Mouse (Mus musculus) liver, embryonic 16.5 days (tissue): Measurements from ENCODE around the gene Cpsf2. TPM values are rescaled to one million over a fixed set of nuclear protein-coding genes. Genes with fewer than 3 reads are reported as not detected.

Experiments
- ATAC-seq: fragments of 200-750 bp; cut with Nextera tagmentation; 2 replicates; pipeline ENCODE4 v1.8.0; 2017; ENCODE audit warnings: low read depth, mild to moderate bottlenecking, moderate number of reproducible peaks, moderate library complexity
- H3K27ac ChIP-seq: fragments of 300-500 bp; sonication (generic); 2 replicates; pipeline ENCODE4 v1.5.1; 2014; ENCODE audit warnings: mild to moderate bottlenecking, low read length
- H3K27me3 ChIP-seq: fragments of 300-500 bp; sonication (generic); 2 replicates; pipeline ENCODE4 v1.6.1; 2014; ENCODE audit warnings: low read depth, low read length, mixed read lengths; ENCODE audit not compliant: control insufficient read depth, insufficient read depth
- H3K36me3 ChIP-seq: fragments of 300-500 bp; sonication (generic); 2 replicates; pipeline ENCODE4 v1.6.1; 2014; ENCODE audit warnings: mild to moderate bottlenecking; ENCODE audit not compliant: control insufficient read depth, insufficient read depth
- H3K4me1 ChIP-seq: fragments of 300-500 bp; sonication (generic); 2 replicates; pipeline ENCODE4 v1.6.1; 2014; ENCODE audit warnings: low read depth, low read length, mixed read lengths; ENCODE audit not compliant: control insufficient read depth
- H3K4me2 ChIP-seq: fragments of 300-500 bp; sonication (generic); 2 replicates; pipeline ENCODE4 v1.6.1; 2014; ENCODE audit warnings: low read depth, low read length, mixed read lengths
- H3K4me3 ChIP-seq: fragments of 300-500 bp; sonication (generic); 2 replicates; pipeline ENCODE4 v1.5.1; 2014; ENCODE audit warnings: low read depth, mild to moderate bottlenecking, low read length
- H3K9ac ChIP-seq: fragments of 300-500 bp; sonication (generic); 2 replicates; pipeline ENCODE4 v1.6.1; 2014; ENCODE audit warnings: low read depth, low read length
- H3K9me3 ChIP-seq: fragments of 300-500 bp; sonication (generic); replicated peaks from 2 replicates; pipeline ENCODE4 v1.6.1; 2016; ENCODE audit warnings: low read length; ENCODE audit not compliant: control insufficient read depth
- WGBS: fragments of 180-500 bp; shearing (Covaris S2); extraction: QIAGEN DNeasy Blood & Tissue Kit; methylation state at CpG from one replicate; pipeline ENCODE4 v1.1.7; 2014; ENCODE audit not compliant: insufficient replicate concordance; 5-methylcytosine and 5-hydroxymethylcytosine counted together
- polyA plus RNA-seq: library from polyadenylated mRNA; unstranded; fragments of >200 nt; fragmentation: Nextera tagmentation; extraction: Ambion mirVana; gene quantifications from 2 replicates; pipeline ENCODE4 v1.2.1, GENCODE M21; 2015

The Cpsf2 gene
- polyA plus RNA-seq, 1 experiment from 2014 or later: 13.6 TPM

GRCm38 (mm10) chr12:102029892-102030446 lies 54.2 kb downstream of the Cpsf2 start:
- no peak overlapping the region for H3K4me2 ChIP-seq
- H3K27me3 ChIP-seq: no peaks in the 10 kb centered on the region
- 40% methylated on average over 4 of the region's 4 CpGs for WGBS
- H3K4me3 ChIP-seq: no peak overlapping the region
- no peak overlapping the region for H3K27ac ChIP-seq
- H3K36me3 ChIP-seq: no peaks in the 10 kb centered on the region
- H3K4me1 ChIP-seq: no peaks in the 10 kb centered on the region
- ATAC-seq: no peak
- no peaks in the 10 kb centered on the region for H3K9me3 ChIP-seq
- H3K9ac ChIP-seq: no peak overlapping the region

- Histone ChIP-seq H3K4me3 (no peak overlapping the region), H3K9ac (no peak overlapping the region), H3K36me3 (no peaks in the 10 kb centered on the region), H3K27me3 (no peaks in the 10 kb centered on the region), H3K4me1 (no peaks in the 10 kb centered on the region), H3K27ac (no peak overlapping the region), H3K9me3 (no peaks in the 10 kb centered on the region), H3K4me2 (no peak overlapping the region)
- ATAC-seq: no peak
- 58% methylated on average over 4 of the region's 4 CpGs for WGBS
Measured at GRCm38 (mm10) chr12:102034934-102035333, 59.1 kb downstream of the Cpsf2 start.

- Histone ChIP-seq H3K4me2 (no peak overlapping the region), H3K9ac (no peak overlapping the region), H3K27me3 (no peaks in the 10 kb centered on the region), H3K27ac (no peak overlapping the region), H3K9me3 (no peaks in the 10 kb centered on the region), H3K36me3 (no peaks in the 10 kb centered on the region), H3K4me3 (no peak overlapping the region), H3K4me1 (no peaks in the 10 kb centered on the region)
- 70% methylated on average over 2 of the region's 2 CpGs for WGBS
- no peak for ATAC-seq
Measured at GRCm38 (mm10) chr12:102039861-102040260, 64.1 kb downstream of the Cpsf2 start.

- H3K4me3 ChIP-seq: no peak overlapping the region
- ATAC-seq: no peak
- H3K4me1 ChIP-seq: no peaks in the 10 kb centered on the region
- H3K9ac ChIP-seq: no peak overlapping the region
- no peaks in the 10 kb centered on the region for H3K27me3 ChIP-seq
- no peak overlapping the region for H3K27ac ChIP-seq
- H3K9me3 ChIP-seq: no peaks in the 10 kb centered on the region
- no peaks in the 10 kb centered on the region for H3K36me3 ChIP-seq
- no peak overlapping the region for H3K4me2 ChIP-seq
- WGBS: 36% methylated on average over 2 of the region's 2 CpGs
Measured at GRCm38 (mm10) chr12:102041699-102042098, 65.9 kb downstream of the Cpsf2 start.

- 63% methylated on average over 7 of the region's 7 CpGs for WGBS
- H3K4me2 ChIP-seq: no peak overlapping the region
Measured at GRCm38 (mm10) chr12:102042247-102042646, 66.5 kb downstream of the Cpsf2 start.

GRCm38 (mm10) chr12:102043840-102044239 lies 68.1 kb downstream of the Cpsf2 start:
- Histone ChIP-seq H3K4me3 (no peak overlapping the region), H3K27me3 (no peaks in the 10 kb centered on the region), H3K27ac (no peak overlapping the region), H3K4me2 (no peak overlapping the region), H3K4me1 (no peaks in the 10 kb centered on the region), H3K36me3 (no peaks in the 10 kb centered on the region), H3K9me3 (no peaks in the 10 kb centered on the region), H3K9ac (no peak overlapping the region)
- no peak for ATAC-seq
- 62% methylated on average over 5 of the region's 5 CpGs for WGBS

More at GRCm38 (mm10) chr12:102042247-102042646, 66.5 kb downstream of the Cpsf2 start:
- H3K9me3 ChIP-seq: no peaks in the 10 kb centered on the region
- H3K36me3 ChIP-seq: no peaks in the 10 kb centered on the region
- H3K27ac ChIP-seq: no peak overlapping the region
- ATAC-seq: no peak
- H3K4me3 ChIP-seq: no peak overlapping the region
- no peaks in the 10 kb centered on the region for H3K4me1 ChIP-seq
- H3K27me3 ChIP-seq: no peaks in the 10 kb centered on the region
- H3K9ac ChIP-seq: no peak overlapping the region

- Histone ChIP-seq H3K36me3 (no peaks in the 10 kb centered on the region), H3K9me3 (no peaks in the 10 kb centered on the region), H3K4me1 (no peaks in the 10 kb centered on the region), H3K27ac (no peak overlapping the region), H3K9ac (no peak overlapping the region), H3K4me2 (no peak overlapping the region), H3K27me3 (no peaks in the 10 kb centered on the region), H3K4me3 (no peak overlapping the region)
- 72% methylated on average over 4 of the region's 4 CpGs for WGBS
- no peak for ATAC-seq
Measured at GRCm38 (mm10) chr12:102054155-102054554, 78.4 kb downstream of the Cpsf2 start.

- Histone ChIP-seq H3K27me3 (no peaks in the 10 kb centered on the region), H3K27ac (no peak overlapping the region), H3K9ac (no peak overlapping the region), H3K9me3 (no peaks in the 10 kb centered on the region), H3K36me3 (no peaks in the 10 kb centered on the region), H3K4me2 (no peak overlapping the region), H3K4me1 (no peaks in the 10 kb centered on the region), H3K4me3 (no peak overlapping the region)
- WGBS: 79% methylated on average over 10 of the region's 10 CpGs
- ATAC-seq: no peak
Measured at GRCm38 (mm10) chr12:102055758-102056157, 80.0 kb downstream of the Cpsf2 start.
